Mouse (Mus musculus) left cerebral cortex, postnatal 14 days (tissue): Measurements from ENCODE around the gene Rftn1. TPM values are rescaled to one million over a fixed set of nuclear protein-coding genes. Genes with fewer than 3 reads are reported as not detected.

Source experiments
- DNase-seq, 2 experiments: peaks; one replicate each; pipeline ENCODE4 v3.0.0; 2021 to 2022; ENCODE audit warnings: low spot score in 2 of 2, mixed read lengths in 1 of 2
- intact Hi-C: fragments of 180-260 bp; cut with DNase I; formaldehyde crosslinking; loops from one replicate; pipeline ENCODE4 v1.15.1; 2025
- total RNA-seq, 2 experiments: library from RNA; stranded (reverse); gene quantifications; 2 replicates each; pipeline ENCODE4 v1.2.3; 2021

The Rftn1 gene
- total RNA-seq, 2 experiments from 2014 or later = 7.3 to 11.2 TPM

- no peak for DNase-seq
- intact Hi-C loops = no loop called here
Observed at GRCm38 (mm10) chr17:50110650-50111415, 79.6 kb downstream of the Rftn1 start.

GRCm38 (mm10) chr17:50106811-50107210 is 83.7 kb downstream of the Rftn1 start:
- intact Hi-C loops = no loop called here
- no peak for DNase-seq

GRCm38 (mm10) chr17:50104131-50104530 is 86.3 kb downstream of the Rftn1 start:
- DNase-seq = no peak
- intact Hi-C loops = no loop called here

- DNase-seq = no peak
- intact Hi-C loops = no loop called here
Observed at GRCm38 (mm10) chr17:50101416-50101815, 89.1 kb downstream of the Rftn1 start.

GRCm38 (mm10) chr17:50100070-50100469 is 90.4 kb downstream of the Rftn1 start:
- DNase-seq = no peak
- intact Hi-C loops = no loop called here

- intact Hi-C loops = no loop called here
Observed at GRCm38 (mm10) chr17:50099378-50099777, 91.1 kb downstream of the Rftn1 start.

GRCm38 (mm10) chr17:50098297-50098696 is 92.2 kb downstream of the Rftn1 start:
- DNase-seq = no peak
- intact Hi-C loops = no loop called here

More at GRCm38 (mm10) chr17:50099378-50099777, 91.1 kb downstream of the Rftn1 start:
- no peak for DNase-seq

- intact Hi-C loops = no loop called here
- DNase-seq = no peak
Observed at GRCm38 (mm10) chr17:50097831-50098230, 92.6 kb downstream of the Rftn1 start.

GRCm38 (mm10) chr17:50096305-50096704 is 94.2 kb downstream of the Rftn1 start:
- no peak for DNase-seq
- intact Hi-C loops = no loop called here

- no peak for DNase-seq
- intact Hi-C loops = no loop called here
Observed at GRCm38 (mm10) chr17:50094596-50094995, 95.9 kb downstream of the Rftn1 start.

GRCm38 (mm10) chr17:50094077-50094476 is 96.4 kb downstream of the Rftn1 start:
- intact Hi-C loops = no loop called here
- DNase-seq = no peak

GRCm38 (mm10) chr17:50093356-50093755 is 97.1 kb downstream of the Rftn1 start:
- intact Hi-C loops = no loop called here
- no peak for DNase-seq

- DNase-seq = no peak
- intact Hi-C loops = no loop called here
Observed at GRCm38 (mm10) chr17:50092848-50093247, 97.6 kb downstream of the Rftn1 start.

GRCm38 (mm10) chr17:50091829-50092228 is 98.6 kb downstream of the Rftn1 start:
- intact Hi-C loops = no loop called here
- no peak for DNase-seq

- intact Hi-C loops = no loop called here
- DNase-seq = no peak
Observed at GRCm38 (mm10) chr17:50089725-50090124, 100.7 kb downstream of the Rftn1 start.

- intact Hi-C loops = no loop called here
Observed at GRCm38 (mm10) chr17:50088054-50088453, 102.4 kb downstream of the Rftn1 start.

GRCm38 (mm10) chr17:50086887-50087286 is 103.6 kb downstream of the Rftn1 start:
- intact Hi-C loops = no loop called here
- DNase-seq = no peak

More at GRCm38 (mm10) chr17:50088054-50088453, 102.4 kb downstream of the Rftn1 start:
- DNase-seq = no peak

GRCm38 (mm10) chr17:50084721-50085120 is 105.8 kb downstream of the Rftn1 start:
- intact Hi-C loops = no loop called here
- no peak for DNase-seq

GRCm38 (mm10) chr17:50083937-50084336 is 106.5 kb downstream of the Rftn1 start:
- intact Hi-C loops = no loop called here
- no peak for DNase-seq

GRCm38 (mm10) chr17:50082947-50083346 is 107.5 kb downstream of the Rftn1 start:
- intact Hi-C loops = no loop called here
- DNase-seq = no peak

- intact Hi-C loops = no loop called here
- no peak for DNase-seq
Observed at GRCm38 (mm10) chr17:50081647-50082046, 108.8 kb downstream of the Rftn1 start.
